Mouse (Mus musculus) myocyte (in vitro differentiated cells): ENCODE results near the gene Gm28036. TPM values are rescaled to one million over a fixed set of nuclear protein-coding genes. Genes with fewer than 3 reads are reported as not detected.

ENCODE experiments used
- H3K27me3 ChIP-seq: one replicate; pipeline ENCODE4 v1.6.1; 2011; ENCODE audit not compliant: control insufficient read depth, insufficient read depth, insufficient read length
- H3K36me3 ChIP-seq: one replicate; pipeline ENCODE4 v1.6.1; 2011; ENCODE audit not compliant: control insufficient read depth, insufficient read depth
- H3K4me2 ChIP-seq: one replicate; pipeline ENCODE4 v1.6.1; 2011; ENCODE audit warnings: low read depth, control low read depth
- H3K4me3 ChIP-seq: one replicate; pipeline ENCODE4 v1.5.1; 2011; ENCODE audit warnings: mild to moderate bottlenecking, control low read depth, moderate library complexity
- H3K79me2 ChIP-seq: one replicate; pipeline ENCODE4 v1.6.1; 2011; ENCODE audit not compliant: control insufficient read depth, insufficient read depth
- H3ac ChIP-seq: one replicate; pipeline ENCODE4 v1.6.1; 2011; ENCODE audit not compliant: control insufficient read depth, insufficient read length
- CEBPB ChIP-seq: IDR thresholded peaks from 2 replicates; pipeline ENCODE4 v1.6.1; 2011; ENCODE audit warnings: mild to moderate bottlenecking, moderate library complexity; ENCODE audit not compliant: poor library complexity, insufficient read depth, severe bottlenecking
- E2F4 ChIP-seq: IDR thresholded peaks from one replicate; pipeline ENCODE4 v1.6.1; 2011; ENCODE audit warnings: mild to moderate bottlenecking, control low read depth, moderate library complexity; ENCODE audit not compliant: insufficient read depth
- MAX ChIP-seq: IDR thresholded peaks from one replicate; pipeline ENCODE4 v1.6.1; 2011; ENCODE audit warnings: low read depth, mild to moderate bottlenecking, control low read depth
- MYOD1 ChIP-seq, 3 experiments: IDR thresholded peaks; one replicate each; pipeline ENCODE4 v1.6.1; 2011; ENCODE audit warnings: control low read depth in 2 of 3, low read depth in 2 of 3, mild to moderate bottlenecking in 2 of 3, moderate library complexity in 1 of 3; ENCODE audit not compliant: insufficient read length in 2 of 3, control insufficient read depth in 1 of 3
- MYOG ChIP-seq, 3 experiments: IDR thresholded peaks; one replicate each; pipeline ENCODE4 v1.6.1; 2011; ENCODE audit warnings: control low read depth in 2 of 3, low read depth in 2 of 3, mild to moderate bottlenecking in 2 of 3; ENCODE audit not compliant: insufficient read length in 2 of 3, control insufficient read depth in 1 of 3, insufficient read depth in 1 of 3
- POLR2A ChIP-seq: IDR thresholded peaks from one replicate; pipeline ENCODE4 v1.6.1; 2011; ENCODE audit warnings: low read depth, mild to moderate bottlenecking, control low read depth, moderate library complexity; ENCODE audit not compliant: insufficient read length
- POLR2AphosphoS2 ChIP-seq: IDR thresholded peaks from one replicate; pipeline ENCODE4 v1.6.1; 2011; ENCODE audit warnings: low read depth, control low read depth; ENCODE audit not compliant: insufficient read length
- REST ChIP-seq: IDR thresholded peaks from one replicate; pipeline ENCODE4 v1.6.1; 2011; ENCODE audit warnings: mild to moderate bottlenecking, control low read depth, moderate library complexity; ENCODE audit not compliant: insufficient read depth, insufficient read length
- SRF ChIP-seq: IDR thresholded peaks from one replicate; pipeline ENCODE4 v1.6.1; 2011; ENCODE audit warnings: low read depth; ENCODE audit not compliant: control insufficient read depth, insufficient read length
- TCF12 ChIP-seq: IDR thresholded peaks from one replicate; pipeline ENCODE4 v1.6.1; 2011; ENCODE audit warnings: mild to moderate bottlenecking, control low read depth; ENCODE audit not compliant: poor library complexity, insufficient read depth, severe bottlenecking
- TCF3 ChIP-seq: IDR thresholded peaks from one replicate; pipeline ENCODE4 v1.6.1; 2011; ENCODE audit warnings: low read depth, control low read depth; ENCODE audit not compliant: insufficient read length
- USF1 ChIP-seq: IDR thresholded peaks from one replicate; pipeline ENCODE4 v1.6.1; 2011; ENCODE audit warnings: low read depth, mild to moderate bottlenecking, control low read depth, moderate library complexity
- polyA plus RNA-seq: library from polyadenylated mRNA; unstranded; fragments of >200 nt; fragmentation: generic; extraction: Trizol; gene quantifications from one replicate; pipeline ENCODE4 v1.2.1, GENCODE M21; 2012; ENCODE audit warnings: missing spikeins

Gene Gm28036
- polyA plus RNA-seq, 1 experiment: 10.0 TPM

GRCm38 (mm10) chr2:156111358-156112079 lies 15.4 kb downstream of the Gm28036 start, which contains the start of the genes Cpne1 and Rbm12:
TSS of gene Cpne1 (minus strand) at chr2:156111965.
TSS of gene Rbm12 (minus strand) at chr2:156111978.
- TF ChIP-seq MYOD1 (IDR thresholded peaks at IDR 0.05; ENCODE audit: control insufficient read depth in 1 of 3, insufficient read length in 2 of 3, low read depth in 2 of 3) (no peak), TCF12 (no peak), POLR2A (peak; percentile 88), POLR2AphosphoS2 (peak; percentile 91), MYOG (IDR thresholded peaks at IDR 0.05; ENCODE audit: control insufficient read depth in 1 of 3, insufficient read depth in 1 of 3, insufficient read length in 2 of 3, low read depth in 2 of 3) (no peak)
- peak within 1 kb of the TSS; percentile 42 for H3ac ChIP-seq
- H3K79me2 ChIP-seq: peaks cover 50% of the 10 kb centered on the region
- H3K36me3 ChIP-seq: no peaks in the 10 kb centered on the region
- no peaks in the 10 kb centered on the region for H3K27me3 ChIP-seq
- H3K4me3 ChIP-seq: peak within 1 kb of the TSS; percentile 92
- peak within 1 kb of the TSS; percentile 76 for H3K4me2 ChIP-seq

- peaks cover 58% of the 10 kb centered on the region for H3K79me2 ChIP-seq
- H3K27me3 ChIP-seq: no peaks in the 10 kb centered on the region
- peak overlapping the region; percentile 70 for H3K4me2 ChIP-seq
- peak overlapping the region; percentile 92 for H3K4me3 ChIP-seq
- no peaks in the 10 kb centered on the region for H3K36me3 ChIP-seq
- TF ChIP-seq MYOG (IDR thresholded peaks at IDR 0.05; ENCODE audit: control insufficient read depth in 1 of 3, insufficient read depth in 1 of 3, insufficient read length in 2 of 3, low read depth in 2 of 3): no peak
- 0 out of 2 replicates have a peak, but pooled peaks have one; percentile 1 for TF ChIP-seq CEBPB
- no peak for TF ChIP-seq E2F4
- H3ac ChIP-seq: peak overlapping the region; percentile 42
Observed at GRCm38 (mm10) chr2:156110627-156111357, 16.1 kb downstream of the Gm28036 start.

- no peak for TF ChIP-seq SRF
- TF ChIP-seq TCF3: no peak
- no peak for TF ChIP-seq POLR2AphosphoS2
- TF ChIP-seq REST: no peak
- no peak for TF ChIP-seq MYOG (IDR thresholded peaks at IDR 0.05; ENCODE audit: control insufficient read depth in 1 of 3, insufficient read depth in 1 of 3, insufficient read length in 2 of 3, low read depth in 2 of 3)
- no peak for TF ChIP-seq E2F4
- TF ChIP-seq MAX: no peak
- TF ChIP-seq MYOD1 (IDR thresholded peaks at IDR 0.05; ENCODE audit: control insufficient read depth in 1 of 3, insufficient read length in 2 of 3, low read depth in 2 of 3): no peak
- TF ChIP-seq USF1: no peak
- no peak for TF ChIP-seq CEBPB
- Histone ChIP-seq H3ac (no peak overlapping the region), H3K4me2 (no peak overlapping the region), H3K36me3 (peaks cover 29% of the 10 kb centered on the region), H3K4me3 (no peak overlapping the region), H3K27me3 (no peaks in the 10 kb centered on the region), H3K79me2 (peaks cover 92% of the 10 kb centered on the region)
Observed at GRCm38 (mm10) chr2:156091926-156092325, 35.0 kb downstream of the Gm28036 start.

- Histone ChIP-seq H3K4me2 (no peak overlapping the region), H3K27me3 (no peaks in the 10 kb centered on the region), H3K36me3 (peaks cover 16% of the 10 kb centered on the region), H3K4me3 (no peak overlapping the region), H3K79me2 (peaks cover 82% of the 10 kb centered on the region), H3ac (no peak overlapping the region)
- TF ChIP-seq USF1 (no peak), TCF12 (no peak), TCF3 (no peak), CEBPB (no peak), MYOG (IDR thresholded peaks at IDR 0.05; ENCODE audit: control insufficient read depth in 1 of 3, insufficient read depth in 1 of 3, insufficient read length in 2 of 3, low read depth in 2 of 3) (no peak), REST (no peak), MYOD1 (IDR thresholded peaks at IDR 0.05; ENCODE audit: control insufficient read depth in 1 of 3, insufficient read length in 2 of 3, low read depth in 2 of 3) (no peak), POLR2A (no peak), MAX (no peak), POLR2AphosphoS2 (no peak), SRF (no peak), E2F4 (no peak)
Observed at GRCm38 (mm10) chr2:156089799-156090198, 37.1 kb downstream of the Gm28036 start.
